In genomic region chr12:51937938-51938337, GRCm38 (mm10) we compare ENCODE assay signal across 22 mouse cellular contexts. TPM values are rescaled to one million over a fixed set of nuclear protein-coding genes. Genes with fewer than 3 reads are reported as not detected.
A peak's percentile ranks its signal among the peaks of the same experiment; 100 is the strongest.
DNase-seq lines count a peak whose midpoint lies in the region; ATAC-seq and TF ChIP-seq lines count a peak whose summit lies in the region.
"Had no signal": no experiment of that assay in that cellular context is flagged by ENCODE, and none has a peak within 500 bp of the region (broad histone marks: within the 10 kb centered on the region; RNA-seq: fewer than 3 reads in every experiment).

No protein-coding gene starts in this region.

- DNase-seq in gastrocnemius, adult 18-20 months (ENCODE audit: low spot score), result peak; percentile 44
- no peak for DNase-seq in gastrocnemius, postnatal 14 days
- DNase-seq in kidney, adult 2 months, result peak; percentile 3
- no peak for DNase-seq in kidney, adult 9 months
- DNase-seq in lung, postnatal 36 days, result peak; percentile 8
- DNase-seq in lung, postnatal 0 days (ENCODE audit: low spot score), result no peak
- peak; percentile 44 for DNase-seq in skeletal muscle tissue, adult 2 months (ENCODE audit: low read depth, low spot score)
- DNase-seq: adrenal gland, postnatal 36 days; cerebellum, adult 8-10 months; kidney, adult 8-10 months; kidney, postnatal 4 days; thymus, postnatal 36 days had no signal

- H3K4me1 ChIP-seq in kidney, adult 2 months (ENCODE audit: control insufficient read depth, insufficient read depth, low read length), result no peaks in the 10 kb centered on the region
- H3K4me1 ChIP-seq in lung, postnatal 0 days (ENCODE audit: insufficient read depth, low read depth, low read length), result no peaks in the 10 kb centered on the region
- no peaks in the 10 kb centered on the region for H3K4me1 ChIP-seq in forebrain, embryonic 12.5 days
- H3K4me1 ChIP-seq: forebrain, embryonic 15.5 days; limb, embryonic 12.5 days; liver, embryonic 15.5 days; neural tube, embryonic 12.5 days had no signal

- no peak overlapping the region for H3K4me2 ChIP-seq in lung, postnatal 0 days (replicated peaks; ENCODE audit: low read depth, low read length)
- H3K4me2 ChIP-seq in forebrain, embryonic 12.5 days, result no peak overlapping the region
- H3K4me2 ChIP-seq: forebrain, embryonic 15.5 days; limb, embryonic 12.5 days; liver, embryonic 15.5 days; midbrain, embryonic 11.5 days; neural tube, embryonic 12.5 days had no signal

- no peak overlapping the region for H3K4me3 ChIP-seq in kidney, adult 2 months (ENCODE audit: insufficient read depth, low read depth, low read length)
- no peak overlapping the region for H3K4me3 ChIP-seq in lung, postnatal 0 days (ENCODE audit: low read depth, low read length)
- H3K4me3 ChIP-seq in forebrain, embryonic 12.5 days (replicated peaks), result no peak overlapping the region
- H3K4me3 ChIP-seq: erythroblast, embryonic 14.5 days; forebrain, embryonic 15.5 days; limb, embryonic 12.5 days; liver, embryonic 15.5 days; neural tube, embryonic 12.5 days had no signal

- TF ChIP-seq CTCF in kidney, adult 2 months (conservative IDR thresholded peaks at IDR 0.05; ENCODE audit: insufficient read depth, insufficient read length, low read depth, low read length), result no peak
- no peak for TF ChIP-seq CTCF in lung, postnatal 0 days (IDR thresholded peaks at IDR 0.05)

- peaks cover 3% of the 10 kb centered on the region for H3K36me3 ChIP-seq in kidney, adult 2 months (ENCODE audit: control insufficient read depth, insufficient read depth, low read length)
- H3K36me3 ChIP-seq in lung, postnatal 0 days (ENCODE audit: insufficient read depth, low read length), result no peaks in the 10 kb centered on the region
- H3K36me3 ChIP-seq in forebrain, embryonic 12.5 days (replicated peaks), result peaks cover 8% of the 10 kb centered on the region

- intact Hi-C loops in gastrocnemius, postnatal 14 days (cut with DNase I; ENCODE audit: low total_unique reads), result no loop called here

- no peak for TF ChIP-seq POLR2A in kidney, adult 2 months (IDR thresholded peaks at IDR 0.05; ENCODE audit: low read depth, low read length)

- H3K9me3 ChIP-seq in lung, postnatal 0 days (ENCODE audit: low read length), result no peaks in the 10 kb centered on the region
- no peaks in the 10 kb centered on the region for H3K9me3 ChIP-seq in forebrain, embryonic 12.5 days
- H3K9me3 ChIP-seq: forebrain, embryonic 15.5 days; G1E; limb, embryonic 12.5 days; liver, embryonic 15.5 days; neural tube, embryonic 12.5 days had no signal

- H3K9ac ChIP-seq in lung, postnatal 0 days (replicated peaks; ENCODE audit: low read depth), result no peak overlapping the region
- H3K9ac ChIP-seq in forebrain, embryonic 12.5 days, result no peak overlapping the region
- H3K9ac ChIP-seq: forebrain, embryonic 15.5 days; limb, embryonic 12.5 days; liver, embryonic 15.5 days; neural tube, embryonic 12.5 days had no signal

- TF ChIP-seq EP300 in lung, postnatal 0 days (IDR thresholded peaks at IDR 0.05), result no peak

- no peak for ATAC-seq in lung, postnatal 0 days
- no peak for ATAC-seq in forebrain, embryonic 12.5 days (ENCODE audit: low FRiP score)
- ATAC-seq: CD4-positive, CD25-positive, alpha-beta regulatory T cell, adult 4 months; forebrain, embryonic 15.5 days; inflammation-experienced regulatory T-cells, adult 6 months had no signal

- WGBS in kidney, adult 2 months, result 70% methylated on average over 6 of the region's 6 CpGs
- 78% methylated on average over 6 of the region's 6 CpGs for WGBS in lung, postnatal 0 days
- 81% methylated on average over 6 of the region's 6 CpGs for WGBS in forebrain, embryonic 12.5 days

- no peak overlapping the region for H3K27ac ChIP-seq in kidney, adult 2 months (ENCODE audit: insufficient read depth, low read depth, low read length)
- H3K27ac ChIP-seq in lung, postnatal 0 days (ENCODE audit: low read length), result no peak overlapping the region
- no peak overlapping the region for H3K27ac ChIP-seq in forebrain, embryonic 12.5 days
- H3K27ac ChIP-seq: forebrain, embryonic 15.5 days; limb, embryonic 12.5 days; liver, embryonic 15.5 days; neural tube, embryonic 12.5 days had no signal

- no peaks in the 10 kb centered on the region for H3K27me3 ChIP-seq in kidney, adult 2 months (replicated peaks; ENCODE audit: control insufficient read depth, insufficient read depth, low read length)
- no peaks in the 10 kb centered on the region for H3K27me3 ChIP-seq in lung, postnatal 0 days (replicated peaks; ENCODE audit: insufficient read depth, low read length)
- H3K27me3 ChIP-seq in forebrain, embryonic 12.5 days, result no peaks in the 10 kb centered on the region
- H3K27me3 ChIP-seq: forebrain, embryonic 15.5 days; limb, embryonic 12.5 days; liver, embryonic 15.5 days; neural tube, embryonic 12.5 days had no signal

RNA-seq across cellular contexts. Expression of gene Heatr5a, which starts 33.2 kb away (rescaled TPM):
- 10 to 100 TPM; 22.7 to 27.2 TPM for total RNA-seq in gastrocnemius, adult 18-20 months (2021)
- total RNA-seq in gastrocnemius, postnatal 14 days (2021), result 10 to 100 TPM; 14.1 to 17.9 TPM
- polyA plus RNA-seq in kidney, adult 2 months (2012; rRNA removed), result 13.4 and 21.0 TPM in 2 replicates
- 5.0 and 5.4 TPM in 2 replicates for polyA plus RNA-seq in lung, postnatal 0 days (2015; fragmentation: Nextera tagmentation; extraction: Ambion mirVana)
- 12.6 and 13.6 TPM in 2 replicates for polyA plus RNA-seq in forebrain, embryonic 12.5 days (2016; fragmentation: Nextera tagmentation; extraction: Ambion mirVana)

Comparison
In these comparisons a context has a peak if more than half of its experiments do, and no peak if none do; other contexts are left out.
1. DNase-seq: peak in gastrocnemius, adult 18-20 months (single experiment), kidney, adult 2 months (single experiment), lung, postnatal 36 days (single experiment) and skeletal muscle tissue, adult 2 months (single experiment); none in gastrocnemius, postnatal 14 days (single experiment), kidney, adult 9 months (single experiment) and lung, postnatal 0 days (single experiment).